Mouse (Mus musculus): ENCODE results near the gene Tex261.
A peak's percentile ranks its signal among the peaks of the same experiment; 100 is the strongest.
"Not testable (repeated sequence)": the region's sequence is repeated elsewhere in the genome, so short reads cannot be mapped to it uniquely, and the experiment has no call there.

Gene Tex261

GRCm38 (mm10) chr6:83775638-83776293 is at the start of gene Tex261:
Gene Tex261 (minus strand): TSS chr6:83775813.
- peak; percentile 81 to 86 for DNase-seq (ENCODE audit: low spot score in 2 of 2)

- no peak for DNase-seq (ENCODE audit: low spot score in 2 of 2)
These were observed 46.2 kb upstream of the Tex261 start for GRCm38 (mm10) chr6:83821856-83822255.

GRCm38 (mm10) chr6:83820727-83821515 is 45.3 kb upstream of the Tex261 start:
- DNase-seq (ENCODE audit: low spot score in 2 of 2) = no peak

GRCm38 (mm10) chr6:83818996-83819395 is 43.4 kb upstream of the Tex261 start:
- peak in 1 of 2 experiments; percentile 16 for DNase-seq (ENCODE audit: low spot score in 2 of 2)

DNA sequence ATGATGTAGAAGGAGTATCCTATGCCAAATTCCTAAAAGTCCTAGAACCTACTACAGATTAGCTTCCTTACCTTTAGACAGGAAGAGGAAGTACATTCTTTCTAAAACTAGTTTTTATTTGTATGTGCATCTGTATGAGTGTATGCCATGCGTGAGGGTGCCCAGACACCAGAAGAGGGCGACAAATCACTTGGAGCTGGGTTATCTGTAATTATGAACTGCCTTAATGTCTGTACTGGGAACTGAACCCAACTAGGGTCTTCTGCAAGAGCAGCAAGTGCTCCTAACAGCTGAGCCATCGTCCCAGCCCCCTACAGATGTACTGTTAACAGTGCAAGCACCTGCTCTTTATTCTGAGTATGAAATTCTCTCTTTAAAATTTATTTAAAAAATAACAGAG is 40.2 kb upstream of the Tex261 start:
- no peak for DNase-seq (ENCODE audit: low spot score in 2 of 2)

DNA sequence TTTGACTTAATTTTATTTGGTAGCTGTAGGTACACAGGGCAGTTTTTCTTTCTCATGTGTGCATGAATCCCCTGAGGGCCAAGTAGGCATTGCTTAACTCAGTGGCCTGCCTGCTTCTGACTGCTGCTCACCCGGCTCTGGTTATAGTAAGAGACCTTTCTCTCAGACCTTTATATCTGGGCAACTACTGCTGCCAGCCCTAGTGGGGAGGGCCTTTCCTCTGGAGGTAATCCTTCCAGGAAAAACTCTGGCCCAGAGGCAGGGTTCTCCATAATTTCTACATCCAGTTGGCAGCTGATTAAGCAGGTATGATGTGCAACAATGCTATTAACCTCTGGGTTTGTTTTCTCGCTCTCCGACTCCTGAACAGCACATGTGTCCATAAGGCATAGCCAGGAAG is 27.2 kb upstream of the Tex261 start:
- no peak for DNase-seq (ENCODE audit: low spot score in 2 of 2)

DNA sequence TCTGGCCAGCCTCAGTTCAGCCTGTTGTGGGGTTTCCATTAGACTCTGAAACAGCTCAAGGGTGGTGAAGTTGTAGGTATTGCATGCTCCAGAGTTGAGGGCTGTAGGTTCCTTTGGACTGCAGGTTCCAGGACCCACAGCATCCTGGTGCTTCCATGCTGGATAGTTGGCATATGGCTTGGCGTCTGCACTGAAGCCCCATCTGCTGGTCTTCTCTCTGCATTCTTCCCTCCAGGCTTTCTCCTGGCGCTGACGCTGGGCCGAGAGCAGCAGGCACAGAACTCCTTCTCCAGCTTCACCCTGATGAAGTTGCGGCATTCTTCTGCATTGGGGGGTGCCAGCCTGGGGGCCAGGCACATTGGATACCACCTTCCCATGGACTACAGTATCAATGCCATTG is 26.4 kb upstream of the Tex261 start:
- DNase-seq (ENCODE audit: low spot score in 2 of 2) = no peak

DNA sequence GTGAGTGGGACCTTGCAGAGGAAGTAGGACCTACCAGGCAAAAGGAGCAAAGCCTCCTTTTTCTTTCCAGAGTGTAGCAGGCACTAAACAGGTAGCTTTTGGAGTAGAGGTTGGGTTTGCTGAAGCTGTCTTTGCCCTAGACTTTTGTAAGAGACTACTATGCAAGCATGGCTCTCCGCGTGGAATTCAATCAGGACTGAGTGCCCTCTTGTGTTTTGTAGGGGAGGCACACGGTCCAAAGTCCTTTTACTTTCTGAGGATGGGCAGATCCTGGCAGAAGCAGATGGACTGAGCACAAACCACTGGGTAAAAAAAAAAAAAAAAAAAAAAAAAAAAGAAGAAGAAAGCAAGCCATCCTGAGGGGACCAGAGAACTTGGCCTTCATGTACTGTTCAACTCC is 21.1 kb upstream of the Tex261 start:
- no peak for DNase-seq (ENCODE audit: low spot score in 2 of 2)

DNA sequence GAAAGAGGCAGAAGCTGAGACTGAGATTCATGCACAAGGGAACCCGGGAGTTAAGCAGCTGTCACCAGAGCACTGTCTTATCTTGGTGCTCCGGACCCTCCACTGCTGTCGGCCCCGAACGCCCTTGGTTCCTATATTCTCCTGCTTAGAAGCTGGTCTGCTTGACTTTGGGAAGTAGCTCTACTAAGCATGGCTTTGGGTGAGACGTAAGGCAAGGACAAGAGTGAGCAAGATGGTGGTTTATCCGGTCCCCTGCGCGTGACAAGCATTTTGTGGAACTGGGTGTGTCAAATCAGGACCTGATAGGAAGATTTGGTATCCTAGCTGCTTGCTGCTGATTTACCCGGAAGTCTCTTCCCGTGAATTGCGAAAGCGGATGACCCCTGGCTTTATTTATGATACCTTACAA is 19.9 kb upstream of the Tex261 start:
- DNase-seq (ENCODE audit: low spot score in 2 of 2) = peak in 1 of 2 experiments; percentile 55

DNA sequence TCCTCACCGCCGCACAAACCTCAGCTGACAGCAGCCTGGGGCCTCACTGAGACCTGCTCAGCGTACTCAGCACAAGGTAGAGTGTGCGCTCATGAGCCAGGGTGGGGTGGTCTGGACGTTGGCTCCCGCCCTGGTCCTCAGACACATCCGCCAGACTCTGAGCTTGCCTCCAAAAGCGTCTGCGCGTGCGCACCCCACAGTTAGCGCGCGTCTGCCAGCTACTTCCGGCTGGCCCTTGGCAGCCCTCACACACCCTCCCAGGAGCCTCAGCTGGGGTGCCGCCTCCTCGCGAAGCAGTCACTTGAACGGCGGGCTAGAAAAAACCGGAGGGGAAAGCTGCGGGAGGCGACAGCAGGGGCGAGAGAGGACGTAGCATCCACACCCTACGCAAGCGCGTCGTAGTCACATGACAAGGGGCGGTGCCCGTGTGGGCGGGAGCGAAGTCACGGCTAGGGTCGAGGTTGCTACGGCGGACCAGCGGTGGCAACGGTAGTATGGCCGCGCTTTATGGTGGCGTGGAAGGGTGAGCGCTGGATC is 19.2 kb upstream of the Tex261 start, which contains the start of gene Nagk:
Gene Nagk, plus strand, starts transcription at position 223 of the 537 bp plus-strand sequence.
- DNase-seq (ENCODE audit: low spot score in 2 of 2) = peak; percentile 88 to 96

DNA sequence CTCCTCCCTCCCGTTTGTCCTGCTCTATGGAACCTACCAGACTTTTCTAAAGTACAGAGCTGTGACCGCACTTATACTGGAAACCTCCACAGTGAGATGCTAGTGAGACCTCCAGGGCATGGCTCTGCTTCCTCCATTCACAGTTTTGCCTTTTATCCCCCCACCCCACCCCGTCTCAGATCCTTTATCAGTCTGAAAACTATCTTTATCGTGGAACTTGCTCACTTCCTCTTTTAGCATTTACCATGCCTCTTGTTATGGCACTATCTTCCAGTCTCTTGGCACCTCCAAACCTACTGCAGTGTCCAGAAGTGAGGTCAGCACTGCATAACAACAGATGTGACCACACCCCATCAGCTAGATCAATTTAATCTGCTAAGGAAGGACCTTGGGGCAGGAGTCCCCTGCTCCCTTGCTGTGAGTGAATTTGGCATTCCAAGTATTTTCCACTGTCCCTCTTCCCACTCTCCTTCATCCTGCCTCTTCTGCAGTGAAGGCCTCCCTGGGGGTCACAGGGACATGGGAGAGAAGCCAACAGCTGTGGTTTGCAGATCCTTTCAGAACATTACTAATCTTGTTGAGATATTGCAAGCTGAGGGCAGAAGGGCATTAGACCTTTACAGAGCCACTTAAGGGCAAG is 15.8 kb upstream of the Tex261 start:
- DNase-seq (ENCODE audit: low spot score in 2 of 2) = no peak

- DNase-seq (ENCODE audit: low spot score in 2 of 2) = not testable (repeated sequence)
These were observed 14.9 kb upstream of the Tex261 start for GRCm38 (mm10) chr6:83790533-83790932.

GRCm38 (mm10) chr6:83788554-83788953 is 12.9 kb upstream of the Tex261 start:
- DNase-seq (ENCODE audit: low spot score in 2 of 2) = no peak

DNA sequence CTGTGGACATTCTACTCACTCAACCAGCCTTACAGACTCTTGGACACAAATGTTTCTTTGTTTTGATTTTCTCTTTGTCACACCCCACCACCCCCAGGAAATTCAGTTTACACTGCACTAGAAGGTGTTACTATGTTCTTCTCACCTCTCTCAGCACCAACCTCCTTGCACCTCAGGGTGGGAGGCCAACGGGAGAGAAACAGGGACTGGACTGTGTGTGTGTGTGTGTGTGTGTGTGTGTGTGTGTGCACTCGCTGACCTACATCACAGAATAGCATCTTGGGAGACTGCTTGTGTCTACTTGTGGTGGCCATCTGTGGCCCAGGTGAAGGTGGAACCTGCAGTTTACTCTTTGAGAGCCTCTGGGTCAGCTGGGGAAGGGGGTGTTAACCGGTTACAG is 10.8 kb upstream of the Tex261 start:
- no peak for DNase-seq (ENCODE audit: low spot score in 2 of 2)

- peak in 1 of 2 experiments; percentile 43 for DNase-seq (ENCODE audit: low spot score in 2 of 2)
These were observed 3.4 kb upstream of the Tex261 start for GRCm38 (mm10) chr6:83779026-83779425.

DNA sequence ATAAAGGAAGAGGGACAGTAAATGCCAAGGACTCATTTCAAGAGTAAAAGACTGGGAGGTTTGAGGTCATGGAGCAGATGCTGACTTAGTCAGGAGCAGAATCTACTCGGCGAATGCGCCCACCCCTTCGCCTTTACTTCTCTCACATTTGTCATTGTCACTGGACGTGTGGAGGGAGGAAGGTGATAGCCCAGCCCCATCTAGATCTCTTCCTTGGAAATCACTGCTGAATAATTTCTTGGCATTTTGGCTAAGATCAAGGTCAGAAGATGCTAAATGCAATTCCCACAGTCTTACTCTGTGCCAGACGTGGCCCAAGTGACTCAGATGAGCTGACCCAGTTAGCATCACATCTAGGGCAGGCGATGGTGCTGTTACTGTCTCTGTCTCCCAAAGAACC is 2.7 kb upstream of the Tex261 start:
- no peak for DNase-seq (ENCODE audit: low spot score in 2 of 2)

GRCm38 (mm10) chr6:83774781-83775563 is 641 bp downstream of the Tex261 start:
- DNase-seq (ENCODE audit: low spot score in 2 of 2) = no peak

DNA sequence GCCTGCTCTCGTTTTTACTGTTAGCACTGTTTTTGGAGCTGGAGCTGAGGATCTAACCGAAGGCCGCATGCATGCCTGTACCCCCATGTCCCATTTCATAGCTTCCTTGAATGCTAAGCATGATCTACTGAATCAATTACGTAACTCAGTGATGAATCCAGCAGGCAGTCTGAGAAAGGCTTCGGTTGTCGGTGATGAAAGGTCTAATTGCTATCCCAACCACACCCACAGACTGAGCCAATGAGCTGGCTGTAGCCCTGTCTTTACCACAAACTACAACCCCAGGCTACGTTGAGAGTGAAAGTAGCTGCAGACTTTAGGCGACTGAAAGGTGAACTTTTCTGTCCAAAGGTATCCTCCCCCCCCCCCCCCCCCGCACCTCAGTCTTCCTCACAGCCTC is 1.5 kb downstream of the Tex261 start:
- no peak for DNase-seq (ENCODE audit: low spot score in 2 of 2)

- no peak for DNase-seq (ENCODE audit: low spot score in 2 of 2)
These were observed 7.1 kb downstream of the Tex261 start for GRCm38 (mm10) chr6:83768485-83768884.

- DNase-seq (ENCODE audit: low spot score in 2 of 2) = no peak
These were observed 8.6 kb downstream of the Tex261 start for GRCm38 (mm10) chr6:83766982-83767381.

DNA sequence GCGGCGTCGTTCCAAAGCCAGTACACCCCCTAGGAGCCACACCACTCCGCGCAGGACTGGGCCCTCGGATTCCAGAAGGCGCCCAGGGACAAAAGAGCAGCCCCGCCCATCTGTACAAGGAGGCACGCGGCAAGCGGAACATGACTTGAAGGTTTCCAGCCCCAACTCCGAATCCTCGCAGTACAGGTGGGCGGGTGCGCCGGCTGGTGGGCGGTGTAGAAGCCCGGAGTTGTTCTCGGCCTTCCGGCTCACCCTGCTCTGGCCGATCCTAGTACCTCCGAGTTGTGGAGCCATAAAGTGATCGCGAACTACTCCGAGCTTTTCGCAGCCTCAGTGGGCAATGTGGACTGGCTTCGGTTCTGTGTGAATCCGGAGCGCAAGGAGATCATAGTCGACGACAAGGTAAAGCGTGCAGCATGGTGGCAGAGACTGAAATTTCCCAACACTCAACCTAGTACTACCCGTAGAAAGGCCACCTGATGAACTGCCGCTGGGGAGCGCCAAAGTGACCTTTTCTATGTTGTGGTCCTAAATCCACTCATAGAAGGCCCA is 12.7 kb downstream of the Tex261 start:
- peak; percentile 13 to 36 for DNase-seq (ENCODE audit: low spot score in 2 of 2)
